Comparison of ENCODE assay signal across 23 mouse cellular contexts in the genomic region with DNA sequence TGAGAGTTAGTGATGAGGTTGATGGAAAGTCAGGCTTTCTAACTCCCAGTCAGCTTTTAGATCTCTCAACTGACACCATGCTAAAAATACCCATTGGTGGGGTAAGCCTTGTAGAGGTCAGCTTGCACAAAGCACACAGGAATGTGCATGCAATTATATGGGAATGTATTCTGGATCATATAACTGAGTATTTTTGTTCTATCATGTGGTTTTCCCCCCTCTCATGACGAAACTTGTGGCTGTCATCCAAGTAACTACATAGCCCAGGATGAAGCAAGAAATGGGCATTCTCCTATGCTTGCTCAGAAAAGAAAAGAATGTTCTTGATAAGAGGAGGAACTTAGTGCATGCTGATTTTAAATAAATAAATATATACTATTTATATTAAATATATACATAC.
DNase-seq lines count a peak whose midpoint lies in the region; ATAC-seq and TF ChIP-seq lines count a peak whose summit lies in the region.
"Had no signal": no experiment of that assay in that cellular context is flagged by ENCODE, and none has a peak within 500 bp of the region (broad histone marks: within the 10 kb centered on the region; RNA-seq: fewer than 3 reads in every experiment).

No protein-coding gene starts in this region.

- no peak; the same call in 1 of the 2 replicates for TF ChIP-seq EP300 in lung, postnatal 0 days (IDR thresholded peaks at IDR 0.05)

- no peak overlapping the region for H3K4me3 ChIP-seq in heart, embryonic 11.5 days (ENCODE audit: low read depth, low read length)
- no peak overlapping the region for H3K4me3 ChIP-seq in lung, postnatal 0 days (ENCODE audit: low read depth, low read length)
- H3K4me3 ChIP-seq in neural tube, embryonic 15.5 days (replicated peaks), result no peak overlapping the region
- H3K4me3 ChIP-seq: heart, embryonic 12.5 days; hindbrain, embryonic 13.5 days; lung, embryonic 15.5 days had no signal

- H3K4me1 ChIP-seq in heart, embryonic 11.5 days (ENCODE audit: control insufficient read depth, insufficient read depth, low read length), result no peaks in the 10 kb centered on the region
- H3K4me1 ChIP-seq in lung, postnatal 0 days (ENCODE audit: insufficient read depth, low read depth, low read length), result no peaks in the 10 kb centered on the region
- no peaks in the 10 kb centered on the region for H3K4me1 ChIP-seq in neural tube, embryonic 15.5 days
- H3K4me1 ChIP-seq: hindbrain, embryonic 13.5 days; lung, embryonic 15.5 days had no signal

- no peak overlapping the region for H3K9ac ChIP-seq in heart, embryonic 11.5 days (ENCODE audit: low read depth, low read length)
- no peak overlapping the region for H3K9ac ChIP-seq in lung, postnatal 0 days (replicated peaks; ENCODE audit: low read depth)
- no peak overlapping the region for H3K9ac ChIP-seq in neural tube, embryonic 15.5 days (replicated peaks)
- H3K9ac ChIP-seq: heart, embryonic 12.5 days; hindbrain, embryonic 13.5 days; lung, embryonic 15.5 days had no signal

- H3K9me3 ChIP-seq in heart, embryonic 11.5 days (replicated peaks; ENCODE audit: control insufficient read depth, low read length), result no peaks in the 10 kb centered on the region
- no peaks in the 10 kb centered on the region for H3K9me3 ChIP-seq in lung, postnatal 0 days (ENCODE audit: low read length)
- H3K9me3 ChIP-seq in neural tube, embryonic 15.5 days (replicated peaks), result no peaks in the 10 kb centered on the region
- H3K9me3 ChIP-seq: hindbrain, embryonic 13.5 days; lung, embryonic 15.5 days had no signal

- no peak for TF ChIP-seq CTCF in lung, postnatal 0 days (IDR thresholded peaks at IDR 0.05)

- no peaks in the 10 kb centered on the region for H3K36me3 ChIP-seq in heart, embryonic 11.5 days (ENCODE audit: control insufficient read depth, insufficient read depth, low read length)
- H3K36me3 ChIP-seq in lung, postnatal 0 days (ENCODE audit: insufficient read depth, low read length), result no peaks in the 10 kb centered on the region
- H3K36me3 ChIP-seq in neural tube, embryonic 15.5 days, result no peaks in the 10 kb centered on the region
- H3K36me3 ChIP-seq: heart, embryonic 12.5 days; hindbrain, embryonic 13.5 days; lung, embryonic 15.5 days had no signal

- DNase-seq in heart, adult 11 months, result peak; percentile 85
- peak; percentile 68 for DNase-seq in adipocyte (ENCODE audit: low spot score)
- peak; percentile 85 for DNase-seq in lung, postnatal 0 days (ENCODE audit: low spot score)
- no peak for DNase-seq in adrenal gland, postnatal 14 days
- DNase-seq in neural tube, embryonic 10.5 days (ENCODE audit: extremely low spot score, low spot score), result no peak
- DNase-seq: adrenal gland, postnatal 36 days; B cell, adult 2 months; cerebellum, adult 11-12 months; cerebellum, postnatal 25 days; heart, postnatal 14 days; kidney, adult 2 months; kidney, postnatal 10 days; retina, postnatal 1 day; thymus, postnatal 36 days had no signal

- no peak overlapping the region for H3K4me2 ChIP-seq in heart, embryonic 11.5 days
- no peak overlapping the region for H3K4me2 ChIP-seq in lung, postnatal 0 days (replicated peaks; ENCODE audit: low read depth, low read length)
- H3K4me2 ChIP-seq in neural tube, embryonic 15.5 days, result no peak overlapping the region
- H3K4me2 ChIP-seq: heart, embryonic 12.5 days; hindbrain, embryonic 13.5 days; lung, embryonic 15.5 days had no signal

- no peak overlapping the region for H3K27ac ChIP-seq in heart, embryonic 11.5 days (ENCODE audit: low read depth, low read length)
- no peak overlapping the region for H3K27ac ChIP-seq in lung, postnatal 0 days (ENCODE audit: low read length)
- H3K27ac ChIP-seq in neural tube, embryonic 15.5 days (replicated peaks), result no peak overlapping the region
- H3K27ac ChIP-seq: hindbrain, embryonic 13.5 days; lung, embryonic 15.5 days had no signal

- 70% methylated on average over 1 of the region's 1 CpGs for WGBS in heart, embryonic 11.5 days (ENCODE audit: insufficient replicate concordance)
- WGBS in lung, postnatal 0 days, result 35% methylated on average over 1 of the region's 1 CpGs
- 89% methylated on average over 1 of the region's 1 CpGs for WGBS in neural tube, embryonic 15.5 days

- ATAC-seq in heart, embryonic 11.5 days (replicated peaks; ENCODE audit: insufficient number of reproducible peaks, low FRiP score, low TSS enrichment), result no peak
- ATAC-seq in lung, postnatal 0 days, result peak; percentile 71
- ATAC-seq in neural tube, embryonic 15.5 days (ENCODE audit: low FRiP score), result no peak
- ATAC-seq: activated CD4-positive, CD25-positive, alpha-beta regulatory T cell, adult 4 months; forebrain, embryonic 16.5 days; inflammation-experienced regulatory T-cells, adult 6 months; midbrain, embryonic 16.5 days had no signal

- H3K27me3 ChIP-seq in heart, embryonic 11.5 days (ENCODE audit: control insufficient read depth, insufficient read depth, low read length), result no peaks in the 10 kb centered on the region
- no peaks in the 10 kb centered on the region for H3K27me3 ChIP-seq in lung, postnatal 0 days (replicated peaks; ENCODE audit: insufficient read depth, low read length)
- no peaks in the 10 kb centered on the region for H3K27me3 ChIP-seq in neural tube, embryonic 15.5 days (replicated peaks)
- H3K27me3 ChIP-seq: heart, embryonic 12.5 days; hindbrain, embryonic 13.5 days; lung, embryonic 15.5 days had no signal

Comparison
In these comparisons a context has a peak if more than half of its experiments do, and no peak if none do; other contexts are left out.
1. DNase-seq: peak in heart, adult 11 months (single experiment), adipocyte (single experiment) and lung, postnatal 0 days (single experiment); none in adrenal gland, postnatal 14 days (single experiment) and neural tube, embryonic 10.5 days (single experiment).